Mouse (Mus musculus): ENCODE results near the gene March11. TPM values are rescaled to one million over a fixed set of nuclear protein-coding genes. Genes with fewer than 3 reads are reported as not detected.

The March11 gene
- polyA plus RNA-seq, 1 experiment from 2014 or later: 0.34 TPM

- no peak overlapping the region for H3K9ac ChIP-seq (ENCODE audit: low read length)
- WGBS: 78% methylated on average over 6 of the region's 6 CpGs
- H3K36me3 ChIP-seq (ENCODE audit: control insufficient read depth, insufficient read depth): no peaks in the 10 kb centered on the region
- ATAC-seq (replicated peaks; ENCODE audit: extremely low read depth, insufficient read depth, low FRiP score): no peak
- H3K9me3 ChIP-seq (replicated peaks; ENCODE audit: control insufficient read depth, low read length): no peaks in the 10 kb centered on the region
- no peaks in the 10 kb centered on the region for H3K27me3 ChIP-seq (ENCODE audit: control insufficient read depth, insufficient read depth, low read length)
- no peak overlapping the region for H3K27ac ChIP-seq (ENCODE audit: low read length)
- no peaks in the 10 kb centered on the region for H3K4me1 ChIP-seq (ENCODE audit: control insufficient read depth, insufficient read depth, low read length)
- no peak overlapping the region for H3K4me3 ChIP-seq (ENCODE audit: low read length)
- no peak overlapping the region for H3K4me2 ChIP-seq (ENCODE audit: low read depth, low read length)
Measured at GRCm38 (mm10) chr15:26340966-26341365, 32.1 kb downstream of the March11 start.

- Histone ChIP-seq H3K27ac (ENCODE audit: low read length) (no peak overlapping the region), H3K27me3 (ENCODE audit: control insufficient read depth, insufficient read depth, low read length) (no peaks in the 10 kb centered on the region), H3K9me3 (replicated peaks; ENCODE audit: control insufficient read depth, low read length) (no peaks in the 10 kb centered on the region), H3K9ac (ENCODE audit: low read length) (no peak overlapping the region), H3K36me3 (ENCODE audit: control insufficient read depth, insufficient read depth) (no peaks in the 10 kb centered on the region), H3K4me3 (ENCODE audit: low read length) (no peak overlapping the region), H3K4me2 (ENCODE audit: low read depth, low read length) (no peak overlapping the region), H3K4me1 (ENCODE audit: control insufficient read depth, insufficient read depth, low read length) (no peaks in the 10 kb centered on the region)
- no peak for ATAC-seq (replicated peaks; ENCODE audit: extremely low read depth, insufficient read depth, low FRiP score)
- WGBS: 85% methylated on average over 5 of the region's 5 CpGs
Measured at GRCm38 (mm10) chr15:26344329-26344728, 35.5 kb downstream of the March11 start.

GRCm38 (mm10) chr15:26353656-26354055 is 44.8 kb downstream of the March11 start:
- Histone ChIP-seq H3K4me2 (ENCODE audit: low read depth, low read length) (no peak overlapping the region), H3K9me3 (replicated peaks; ENCODE audit: control insufficient read depth, low read length) (no peaks in the 10 kb centered on the region), H3K36me3 (ENCODE audit: control insufficient read depth, insufficient read depth) (no peaks in the 10 kb centered on the region), H3K27me3 (ENCODE audit: control insufficient read depth, insufficient read depth, low read length) (no peaks in the 10 kb centered on the region), H3K27ac (ENCODE audit: low read length) (no peak overlapping the region), H3K4me3 (ENCODE audit: low read length) (no peak overlapping the region), H3K9ac (ENCODE audit: low read length) (no peak overlapping the region), H3K4me1 (ENCODE audit: control insufficient read depth, insufficient read depth, low read length) (no peaks in the 10 kb centered on the region)
- ATAC-seq (replicated peaks; ENCODE audit: extremely low read depth, insufficient read depth, low FRiP score): no peak

- H3K4me1 ChIP-seq (ENCODE audit: control insufficient read depth, insufficient read depth, low read length): 0 out of 2 replicates have a peak, but pooled peaks cover 4% of the 10 kb centered on the region
- H3K4me2 ChIP-seq (ENCODE audit: low read depth, low read length): no peak overlapping the region
- no peaks in the 10 kb centered on the region for H3K36me3 ChIP-seq (ENCODE audit: control insufficient read depth, insufficient read depth)
- H3K27me3 ChIP-seq (ENCODE audit: control insufficient read depth, insufficient read depth, low read length): no peaks in the 10 kb centered on the region
- H3K4me3 ChIP-seq (ENCODE audit: low read length): no peak overlapping the region
- WGBS: 19% methylated on average over 7 of the region's 7 CpGs
- no peak for ATAC-seq (replicated peaks; ENCODE audit: extremely low read depth, insufficient read depth, low FRiP score)
- H3K27ac ChIP-seq (ENCODE audit: low read length): no peak overlapping the region
- H3K9ac ChIP-seq (ENCODE audit: low read length): no peak overlapping the region
- no peaks in the 10 kb centered on the region for H3K9me3 ChIP-seq (replicated peaks; ENCODE audit: control insufficient read depth, low read length)
Measured at GRCm38 (mm10) chr15:26365344-26365743, 56.5 kb downstream of the March11 start.

GRCm38 (mm10) chr15:26366511-26366910 is 57.7 kb downstream of the March11 start:
- Histone ChIP-seq H3K27me3 (ENCODE audit: control insufficient read depth, insufficient read depth, low read length) (no peaks in the 10 kb centered on the region), H3K4me1 (ENCODE audit: control insufficient read depth, insufficient read depth, low read length) (no peaks in the 10 kb centered on the region), H3K9ac (ENCODE audit: low read length) (no peak overlapping the region), H3K27ac (ENCODE audit: low read length) (no peak overlapping the region), H3K4me2 (ENCODE audit: low read depth, low read length) (no peak overlapping the region), H3K9me3 (replicated peaks; ENCODE audit: control insufficient read depth, low read length) (no peaks in the 10 kb centered on the region), H3K36me3 (ENCODE audit: control insufficient read depth, insufficient read depth) (no peaks in the 10 kb centered on the region), H3K4me3 (ENCODE audit: low read length) (no peak overlapping the region)
- ATAC-seq (replicated peaks; ENCODE audit: extremely low read depth, insufficient read depth, low FRiP score): no peak
- 77% methylated on average over 5 of the region's 5 CpGs for WGBS

- WGBS: 86% methylated on average over 5 of the region's 5 CpGs
- no peak overlapping the region for H3K27ac ChIP-seq (ENCODE audit: low read length)
- H3K9me3 ChIP-seq (replicated peaks; ENCODE audit: control insufficient read depth, low read length): no peaks in the 10 kb centered on the region
- no peaks in the 10 kb centered on the region for H3K27me3 ChIP-seq (ENCODE audit: control insufficient read depth, insufficient read depth, low read length)
- no peak for ATAC-seq (replicated peaks; ENCODE audit: extremely low read depth, insufficient read depth, low FRiP score)
- no peak overlapping the region for H3K4me3 ChIP-seq (ENCODE audit: low read length)
- H3K9ac ChIP-seq (ENCODE audit: low read length): no peak overlapping the region
- no peak overlapping the region for H3K4me2 ChIP-seq (ENCODE audit: low read depth, low read length)
- no peaks in the 10 kb centered on the region for H3K36me3 ChIP-seq (ENCODE audit: control insufficient read depth, insufficient read depth)
- no peaks in the 10 kb centered on the region for H3K4me1 ChIP-seq (ENCODE audit: control insufficient read depth, insufficient read depth, low read length)
Measured at GRCm38 (mm10) chr15:26373759-26374158, 64.9 kb downstream of the March11 start.

GRCm38 (mm10) chr15:26374232-26374631 is 65.4 kb downstream of the March11 start:
- H3K4me3 ChIP-seq (ENCODE audit: low read length): no peak overlapping the region
- H3K4me1 ChIP-seq (ENCODE audit: control insufficient read depth, insufficient read depth, low read length): no peaks in the 10 kb centered on the region
- no peak overlapping the region for H3K27ac ChIP-seq (ENCODE audit: low read length)
- no peaks in the 10 kb centered on the region for H3K9me3 ChIP-seq (replicated peaks; ENCODE audit: control insufficient read depth, low read length)
- no peak overlapping the region for H3K9ac ChIP-seq (ENCODE audit: low read length)
- no peak for ATAC-seq (replicated peaks; ENCODE audit: extremely low read depth, insufficient read depth, low FRiP score)
- no peaks in the 10 kb centered on the region for H3K36me3 ChIP-seq (ENCODE audit: control insufficient read depth, insufficient read depth)
- H3K4me2 ChIP-seq (ENCODE audit: low read depth, low read length): no peak overlapping the region
- WGBS: 73% methylated on average over 2 of the region's 2 CpGs
- no peaks in the 10 kb centered on the region for H3K27me3 ChIP-seq (ENCODE audit: control insufficient read depth, insufficient read depth, low read length)

GRCm38 (mm10) chr15:26374946-26375345 is 66.1 kb downstream of the March11 start:
- H3K4me3 ChIP-seq (ENCODE audit: low read length): no peak overlapping the region
- H3K4me1 ChIP-seq (ENCODE audit: control insufficient read depth, insufficient read depth, low read length): no peaks in the 10 kb centered on the region
- no peaks in the 10 kb centered on the region for H3K36me3 ChIP-seq (ENCODE audit: control insufficient read depth, insufficient read depth)
- H3K27ac ChIP-seq (ENCODE audit: low read length): no peak overlapping the region
- no peak overlapping the region for H3K9ac ChIP-seq (ENCODE audit: low read length)
- no peaks in the 10 kb centered on the region for H3K9me3 ChIP-seq (replicated peaks; ENCODE audit: control insufficient read depth, low read length)
- no peak overlapping the region for H3K4me2 ChIP-seq (ENCODE audit: low read depth, low read length)
- WGBS: 79% methylated on average over 3 of the region's 3 CpGs
- H3K27me3 ChIP-seq (ENCODE audit: control insufficient read depth, insufficient read depth, low read length): no peaks in the 10 kb centered on the region
- ATAC-seq (replicated peaks; ENCODE audit: extremely low read depth, insufficient read depth, low FRiP score): no peak

- Histone ChIP-seq H3K36me3 (ENCODE audit: control insufficient read depth, insufficient read depth) (no peaks in the 10 kb centered on the region), H3K27ac (ENCODE audit: low read length) (no peak overlapping the region), H3K4me1 (ENCODE audit: control insufficient read depth, insufficient read depth, low read length) (no peaks in the 10 kb centered on the region), H3K4me3 (ENCODE audit: low read length) (no peak overlapping the region), H3K9ac (ENCODE audit: low read length) (no peak overlapping the region), H3K4me2 (ENCODE audit: low read depth, low read length) (no peak overlapping the region), H3K9me3 (replicated peaks; ENCODE audit: control insufficient read depth, low read length) (no peaks in the 10 kb centered on the region), H3K27me3 (ENCODE audit: control insufficient read depth, insufficient read depth, low read length) (no peaks in the 10 kb centered on the region)
- ATAC-seq (replicated peaks; ENCODE audit: extremely low read depth, insufficient read depth, low FRiP score): no peak
- 58% methylated on average over 2 of the region's 2 CpGs for WGBS
Measured at GRCm38 (mm10) chr15:26377355-26377754, 68.5 kb downstream of the March11 start.

- no peaks in the 10 kb centered on the region for H3K36me3 ChIP-seq (ENCODE audit: control insufficient read depth, insufficient read depth)
- ATAC-seq (replicated peaks; ENCODE audit: extremely low read depth, insufficient read depth, low FRiP score): no peak
- H3K4me2 ChIP-seq (ENCODE audit: low read depth, low read length): no peak overlapping the region
- no peaks in the 10 kb centered on the region for H3K27me3 ChIP-seq (ENCODE audit: control insufficient read depth, insufficient read depth, low read length)
- WGBS: 77% methylated on average over 4 of the region's 4 CpGs
- no peak overlapping the region for H3K27ac ChIP-seq (ENCODE audit: low read length)
- H3K9me3 ChIP-seq (replicated peaks; ENCODE audit: control insufficient read depth, low read length): no peaks in the 10 kb centered on the region
- no peaks in the 10 kb centered on the region for H3K4me1 ChIP-seq (ENCODE audit: control insufficient read depth, insufficient read depth, low read length)
- H3K4me3 ChIP-seq (ENCODE audit: low read length): no peak overlapping the region
- no peak overlapping the region for H3K9ac ChIP-seq (ENCODE audit: low read length)
Measured at GRCm38 (mm10) chr15:26378879-26379278, 70.0 kb downstream of the March11 start.
